Mouse (Mus musculus): ENCODE results near the gene Supt4a. TPM values are rescaled to one million over a fixed set of nuclear protein-coding genes. Genes with fewer than 3 reads are reported as not detected.

The Supt4a gene
- total RNA-seq (2014; fragmentation: Nextera tagmentation) (64.1 and 95.8 TPM in 2 replicates), total RNA-seq (2017) (155 and 172 TPM in 2 replicates), polyA plus RNA-seq (2012) (14.7 and 15.4 TPM in 2 replicates)

- peaks cover 62% of the 10 kb centered on the region for H3K36me3 ChIP-seq (replicated peaks)
- TF ChIP-seq CTCF (IDR thresholded peaks at IDR 0.05; ENCODE audit: low read depth, low read length): no peak
- TF ChIP-seq POLR2AphosphoS5 (IDR thresholded peaks at IDR 0.05; ENCODE audit: insufficient replicate concordance, low read depth, low read length): no peak
- TF ChIP-seq TAL1 (conservative IDR thresholded peaks at IDR 0.05; ENCODE audit: low read depth, low read length): no peak
- TF ChIP-seq GATA2 (IDR thresholded peaks at IDR 0.05; ENCODE audit: borderline replicate concordance, low read depth, low read length): no peak
- no peak for TF ChIP-seq GATA1 (IDR thresholded peaks at IDR 0.05; ENCODE audit: borderline replicate concordance, low read length)
- DNase-seq (ENCODE audit: low spot score) (peak; percentile 70), ATAC-seq (ENCODE audit: extremely low read depth, insufficient number of reproducible peaks, low FRiP score, poor library complexity, severe bottlenecking) (peak; percentile 72)
- peak within 1 kb of the TSS; percentile 77 for H3K4me3 ChIP-seq (ENCODE audit: low read depth, low read length)
- H3K4me1 ChIP-seq (ENCODE audit: insufficient read depth, low read depth, low read length): peaks cover 79% of the 10 kb centered on the region
- no peaks in the 10 kb centered on the region for H3K9me3 ChIP-seq (replicated peaks)
- H3K27me3 ChIP-seq (ENCODE audit: insufficient read depth, low read length): no peaks in the 10 kb centered on the region
These were observed at the start of gene Supt4a for GRCm38 (mm10) chr11:87737175-87737740. Gene Supt4a (plus strand): TSS chr11:87737552.

GRCm38 (mm10) chr11:87688478-87689203, 48.7 kb upstream of the Supt4a start:
- peaks cover 50% of the 10 kb centered on the region for H3K36me3 ChIP-seq (replicated peaks)
- no peaks in the 10 kb centered on the region for H3K9me3 ChIP-seq (replicated peaks)
- no peak overlapping the region for H3K4me3 ChIP-seq (ENCODE audit: low read depth, low read length)
- no peaks in the 10 kb centered on the region for H3K27me3 ChIP-seq (ENCODE audit: insufficient read depth, low read length)
- TF ChIP-seq CTCF (IDR thresholded peaks at IDR 0.05; ENCODE audit: low read depth, low read length) (no peak), GATA2 (IDR thresholded peaks at IDR 0.05; ENCODE audit: borderline replicate concordance, low read depth, low read length) (no peak), POLR2AphosphoS5 (IDR thresholded peaks at IDR 0.05; ENCODE audit: insufficient replicate concordance, low read depth, low read length) (no peak), GATA1 (IDR thresholded peaks at IDR 0.05; ENCODE audit: borderline replicate concordance, low read length) (no peak), TAL1 (conservative IDR thresholded peaks at IDR 0.05; ENCODE audit: low read depth, low read length) (no peak)
- no peak for DNase-seq (ENCODE audit: low spot score)
- peaks cover 84% of the 10 kb centered on the region for H3K4me1 ChIP-seq (ENCODE audit: insufficient read depth, low read depth, low read length)
- no peak for ATAC-seq (ENCODE audit: extremely low read depth, insufficient number of reproducible peaks, low FRiP score, poor library complexity, severe bottlenecking)

GRCm38 (mm10) chr11:87689402-87689808, 47.9 kb upstream of the Supt4a start:
- H3K4me3 ChIP-seq (ENCODE audit: low read depth, low read length): peak overlapping the region; percentile 57; the same call in 1 of the 2 replicates

GRCm38 (mm10) chr11:87690054-87690740, 47.2 kb upstream of the Supt4a start:
- Histone ChIP-seq H3K4me3 (ENCODE audit: low read depth, low read length) (peak overlapping the region; percentile 57; the same call in 1 of the 2 replicates), H3K9me3 (replicated peaks) (no peaks in the 10 kb centered on the region), H3K36me3 (replicated peaks) (peaks cover 46% of the 10 kb centered on the region), H3K4me1 (ENCODE audit: insufficient read depth, low read depth, low read length) (peaks cover 78% of the 10 kb centered on the region), H3K27me3 (ENCODE audit: insufficient read depth, low read length) (no peaks in the 10 kb centered on the region)
- TF ChIP-seq POLR2AphosphoS5 (IDR thresholded peaks at IDR 0.05; ENCODE audit: insufficient replicate concordance, low read depth, low read length) (no peak), CTCF (IDR thresholded peaks at IDR 0.05; ENCODE audit: low read depth, low read length) (no peak), GATA2 (IDR thresholded peaks at IDR 0.05; ENCODE audit: borderline replicate concordance, low read depth, low read length) (no peak), TAL1 (conservative IDR thresholded peaks at IDR 0.05; ENCODE audit: low read depth, low read length) (no peak; the same call in 1 of the 2 replicates), GATA1 (IDR thresholded peaks at IDR 0.05; ENCODE audit: borderline replicate concordance, low read length) (no peak)
- DNase-seq (ENCODE audit: low spot score): no peak
- ATAC-seq (ENCODE audit: extremely low read depth, insufficient number of reproducible peaks, low FRiP score, poor library complexity, severe bottlenecking): no peak

More at GRCm38 (mm10) chr11:87689402-87689808, 47.9 kb upstream of the Supt4a start:
- H3K9me3 ChIP-seq (replicated peaks): no peaks in the 10 kb centered on the region
- TF ChIP-seq TAL1 (conservative IDR thresholded peaks at IDR 0.05; ENCODE audit: low read depth, low read length) (no peak), GATA2 (IDR thresholded peaks at IDR 0.05; ENCODE audit: borderline replicate concordance, low read depth, low read length) (no peak), POLR2AphosphoS5 (IDR thresholded peaks at IDR 0.05; ENCODE audit: insufficient replicate concordance, low read depth, low read length) (no peak), GATA1 (IDR thresholded peaks at IDR 0.05; ENCODE audit: borderline replicate concordance, low read length) (no peak), CTCF (IDR thresholded peaks at IDR 0.05; ENCODE audit: low read depth, low read length) (no peak)
- H3K27me3 ChIP-seq (ENCODE audit: insufficient read depth, low read length): no peaks in the 10 kb centered on the region
- peaks cover 51% of the 10 kb centered on the region for H3K36me3 ChIP-seq (replicated peaks)
- peaks cover 83% of the 10 kb centered on the region for H3K4me1 ChIP-seq (ENCODE audit: insufficient read depth, low read depth, low read length)
- ATAC-seq (ENCODE audit: extremely low read depth, insufficient number of reproducible peaks, low FRiP score, poor library complexity, severe bottlenecking) (no peak), DNase-seq (ENCODE audit: low spot score) (no peak)

GRCm38 (mm10) chr11:87697131-87697682, 40.1 kb upstream of the Supt4a start:
- no peak for DNase-seq (ENCODE audit: low spot score)
- H3K27me3 ChIP-seq (ENCODE audit: insufficient read depth, low read length): no peaks in the 10 kb centered on the region
- peaks cover 50% of the 10 kb centered on the region for H3K36me3 ChIP-seq (replicated peaks)
- H3K4me1 ChIP-seq (ENCODE audit: insufficient read depth, low read depth, low read length): peaks cover 52% of the 10 kb centered on the region
- TF ChIP-seq GATA2 (IDR thresholded peaks at IDR 0.05; ENCODE audit: borderline replicate concordance, low read depth, low read length) (no peak), POLR2AphosphoS5 (IDR thresholded peaks at IDR 0.05; ENCODE audit: insufficient replicate concordance, low read depth, low read length) (no peak), TAL1 (conservative IDR thresholded peaks at IDR 0.05; ENCODE audit: low read depth, low read length) (no peak), GATA1 (IDR thresholded peaks at IDR 0.05; ENCODE audit: borderline replicate concordance, low read length) (no peak), CTCF (IDR thresholded peaks at IDR 0.05; ENCODE audit: low read depth, low read length) (no peak)
- no peaks in the 10 kb centered on the region for H3K9me3 ChIP-seq (replicated peaks)
- no peak for ATAC-seq (ENCODE audit: extremely low read depth, insufficient number of reproducible peaks, low FRiP score, poor library complexity, severe bottlenecking)
- no peak overlapping the region for H3K4me3 ChIP-seq (ENCODE audit: low read depth, low read length)
